ENCODE assay signal across 10 mouse cellular contexts in the genomic region with DNA sequence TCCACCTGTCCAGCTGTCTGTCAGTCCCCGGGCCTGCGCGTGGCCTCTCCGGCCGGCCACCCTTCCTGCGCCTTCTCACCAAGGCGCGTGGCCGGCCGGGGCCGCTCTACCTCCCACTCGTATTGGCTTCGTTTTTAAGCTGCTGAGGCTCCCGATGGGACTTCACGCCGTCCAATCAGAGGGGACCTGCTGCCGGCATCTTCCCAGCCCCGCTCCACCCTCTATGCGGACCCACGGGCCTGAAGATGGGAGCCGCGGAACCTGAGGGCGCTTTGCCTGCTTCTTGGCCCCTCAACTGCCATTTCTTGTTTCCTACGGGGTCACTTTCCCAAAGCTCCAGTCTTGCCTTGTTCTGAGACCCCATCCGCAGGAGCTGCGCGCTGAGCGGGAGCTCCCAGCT. TPM values are rescaled to one million over a fixed set of nuclear protein-coding genes. Genes with fewer than 3 reads are reported as not detected.
DNase-seq lines count a peak whose midpoint lies in the region; ATAC-seq and TF ChIP-seq lines count a peak whose summit lies in the region.
"Had no signal": no experiment of that assay in that cellular context is flagged by ENCODE, and none has a peak within 500 bp of the region (broad histone marks: within the 10 kb centered on the region; RNA-seq: fewer than 3 reads in every experiment).

A gene (minus strand): TSS at position 108 of the 400 bp plus-strand sequence.

- no peaks in the 10 kb centered on the region for H3K36me3 ChIP-seq in heart, postnatal 0 days (replicated peaks; ENCODE audit: control insufficient read depth, insufficient read depth, low read length)
- no peaks in the 10 kb centered on the region for H3K36me3 ChIP-seq in hindbrain, embryonic 10.5 days
- no peaks in the 10 kb centered on the region for H3K36me3 ChIP-seq in midbrain, embryonic 13.5 days

- DNase-seq in heart, postnatal 0 days (ENCODE audit: low spot score), result no peak
- DNase-seq in heart, adult 8-10 months (ENCODE audit: low spot score), result no peak
- DNase-seq in ZHBTc4 (ENCODE audit: low read depth, low spot score), result peak; percentile 63
- DNase-seq in hindbrain, embryonic 10.5 days (ENCODE audit: low spot score), result peak; percentile 35
- no peak for DNase-seq in thymus, postnatal 36 days
- no peak for DNase-seq in adrenal gland, adult (ENCODE audit: inconsistent age in 2 of 2, low spot score in 1 of 2)
- no peak for DNase-seq in lung, adult 18-20 months

- peaks cover 89% of the 10 kb centered on the region for H3K27me3 ChIP-seq in heart, postnatal 0 days (ENCODE audit: control insufficient read depth, insufficient read depth, low read length)
- H3K27me3 ChIP-seq in hindbrain, embryonic 10.5 days (ENCODE audit: insufficient read depth, poor library complexity, severe bottlenecking), result peaks cover 92% of the 10 kb centered on the region
- peaks cover 88% of the 10 kb centered on the region for H3K27me3 ChIP-seq in midbrain, embryonic 13.5 days

- H3K9ac ChIP-seq in heart, postnatal 0 days (replicated peaks; ENCODE audit: low read depth, low read length), result no peak within 1 kb of the TSS
- peak within 1 kb of the TSS; percentile 56 for H3K9ac ChIP-seq in midbrain, embryonic 13.5 days (replicated peaks)
- H3K9ac ChIP-seq: liver, embryonic 14.5 days had no signal

- no peak for ATAC-seq in heart, postnatal 0 days (ENCODE audit: insufficient read depth, low read depth)
- ATAC-seq in midbrain, embryonic 13.5 days, result peak; percentile 43; the same call in 1 of the 2 replicates
- ATAC-seq: CD4-positive, CD25-positive, alpha-beta regulatory T cell, adult 4 months had no signal

- 2% methylated on average over 28 of the region's 28 CpGs for whole genome bisulfite sequencing in heart, postnatal 0 days
- WGBS in hindbrain, embryonic 10.5 days, result 1% methylated on average over 28 of the region's 28 CpGs
- under 1% methylated on average over 28 of the region's 28 CpGs for WGBS in midbrain, embryonic 13.5 days

- H3K4me1 ChIP-seq in heart, postnatal 0 days (ENCODE audit: control insufficient read depth, insufficient read depth), result no peaks in the 10 kb centered on the region
- H3K4me1 ChIP-seq in hindbrain, embryonic 10.5 days (replicated peaks), result peaks cover 21% of the 10 kb centered on the region
- H3K4me1 ChIP-seq in midbrain, embryonic 13.5 days (replicated peaks), result peaks cover 16% of the 10 kb centered on the region

- no peak for TF ChIP-seq EP300 in heart, postnatal 0 days (IDR thresholded peaks at IDR 0.05; ENCODE audit: low read depth)

- H3K4me3 ChIP-seq in heart, postnatal 0 days (ENCODE audit: low read depth, low read length), result peak within 1 kb of the TSS; percentile 17
- peak within 1 kb of the TSS; percentile 46 for H3K4me3 ChIP-seq in hindbrain, embryonic 10.5 days
- H3K4me3 ChIP-seq in midbrain, embryonic 13.5 days (replicated peaks), result peak within 1 kb of the TSS; percentile 38

- TF ChIP-seq CTCF in heart, postnatal 0 days (IDR thresholded peaks at IDR 0.05; ENCODE audit: low read depth), result no peak

- H3K27ac ChIP-seq in heart, postnatal 0 days (ENCODE audit: low read depth), result no peak within 1 kb of the TSS
- H3K27ac ChIP-seq in hindbrain, embryonic 10.5 days, result 0 out of 2 replicates have a peak within 1 kb of the TSS, but pooled peaks have one; percentile 23
- no peak within 1 kb of the TSS for H3K27ac ChIP-seq in midbrain, embryonic 13.5 days
- H3K27ac ChIP-seq: liver, embryonic 14.5 days had no signal

- H3K9me3 ChIP-seq in heart, postnatal 0 days (replicated peaks; ENCODE audit: control insufficient read depth, low read length), result no peaks in the 10 kb centered on the region
- no peaks in the 10 kb centered on the region for H3K9me3 ChIP-seq in hindbrain, embryonic 10.5 days
- no peaks in the 10 kb centered on the region for H3K9me3 ChIP-seq in midbrain, embryonic 13.5 days

- H3K4me2 ChIP-seq in heart, postnatal 0 days (ENCODE audit: low read depth, low read length), result no peak within 1 kb of the TSS
- H3K4me2 ChIP-seq in midbrain, embryonic 13.5 days (replicated peaks), result peak within 1 kb of the TSS; percentile 56

RNA-seq across cellular contexts. Expression of the gene that starts here (rescaled TPM):
- not detected in 2 replicates for total RNA-seq in heart, postnatal 0 days (2014; rRNA removed; ENCODE audit: low replicate concordance)
- not detected in 2 replicates for polyA plus RNA-seq in heart, postnatal 0 days (2015; fragmentation: Nextera tagmentation; extraction: Ambion mirVana)
- total RNA-seq in heart, adult 8-10 months (2022), result not detected
- polyA plus RNA-seq in hindbrain, embryonic 10.5 days (2016; fragmentation: Nextera tagmentation; extraction: Ambion mirVana), result 5.0 and 6.1 TPM in 2 replicates
- 18.7 and 25.0 TPM in 2 replicates for polyA plus RNA-seq in midbrain, embryonic 13.5 days (2015; fragmentation: Nextera tagmentation; extraction: Ambion mirVana)
- polyA plus RNA-seq: CD4-positive, CD25-positive, alpha-beta regulatory T cell, adult 4 months; liver, embryonic 14.5 days had no signal

Comparison
In these comparisons a context has a peak if more than half of its experiments do, and no peak if none do; other contexts are left out.
1. DNase-seq: peak in ZHBTc4 (single experiment) and hindbrain, embryonic 10.5 days (single experiment); none in heart, postnatal 0 days (single experiment), heart, adult 8-10 months (single experiment), thymus, postnatal 36 days (0 of 2), adrenal gland, adult (0 of 2) and lung, adult 18-20 months (0 of 2).
2. Peak in every context shown above with its lines, with median percentiles within 50 percentile points of each other: H3K4me3 ChIP-seq.